Mouse (Mus musculus): ENCODE measurements at regions not wholly inside any gene's neighbourhood (a gene's known extent, or its start where the extent isn't known, plus 50 kb on each side); places are given as distances from the start of the nearest gene placed in this dataset.

DNA sequence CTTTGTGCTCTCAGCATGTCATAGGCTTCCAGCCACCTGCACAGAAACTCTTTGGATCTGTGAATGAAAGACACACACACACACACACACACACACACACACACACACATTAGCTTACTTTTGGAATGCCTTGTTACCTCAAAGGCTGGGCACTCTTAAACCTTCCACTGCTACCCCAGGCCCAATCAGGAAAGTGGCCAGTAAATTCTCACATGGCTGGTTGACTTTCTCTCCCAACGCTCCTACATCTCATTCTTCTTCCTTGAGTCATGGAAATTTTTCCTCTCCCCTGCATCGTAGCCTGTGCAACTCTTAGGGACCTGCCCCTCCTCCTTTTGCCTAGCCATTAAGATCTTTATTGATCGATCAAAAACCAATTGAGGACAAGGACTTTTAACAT, 465.3 kb upstream of the Cpeb2 start:
- no peak for ATAC-seq (replicated peaks)
- H3K9me3 ChIP-seq: no peaks in the 10 kb centered on the region
- H3K27ac ChIP-seq (replicated peaks): no peak overlapping the region
- no peaks in the 10 kb centered on the region for H3K36me3 ChIP-seq
- no peaks in the 10 kb centered on the region for H3K27me3 ChIP-seq
- H3K4me1 ChIP-seq: no peaks in the 10 kb centered on the region
- no peak overlapping the region for H3K9ac ChIP-seq (replicated peaks)
- WGBS: 81% methylated on average over 3 of the region's 3 CpGs
- no peak overlapping the region for H3K4me2 ChIP-seq (replicated peaks)
- no peak overlapping the region for H3K4me3 ChIP-seq

DNA sequence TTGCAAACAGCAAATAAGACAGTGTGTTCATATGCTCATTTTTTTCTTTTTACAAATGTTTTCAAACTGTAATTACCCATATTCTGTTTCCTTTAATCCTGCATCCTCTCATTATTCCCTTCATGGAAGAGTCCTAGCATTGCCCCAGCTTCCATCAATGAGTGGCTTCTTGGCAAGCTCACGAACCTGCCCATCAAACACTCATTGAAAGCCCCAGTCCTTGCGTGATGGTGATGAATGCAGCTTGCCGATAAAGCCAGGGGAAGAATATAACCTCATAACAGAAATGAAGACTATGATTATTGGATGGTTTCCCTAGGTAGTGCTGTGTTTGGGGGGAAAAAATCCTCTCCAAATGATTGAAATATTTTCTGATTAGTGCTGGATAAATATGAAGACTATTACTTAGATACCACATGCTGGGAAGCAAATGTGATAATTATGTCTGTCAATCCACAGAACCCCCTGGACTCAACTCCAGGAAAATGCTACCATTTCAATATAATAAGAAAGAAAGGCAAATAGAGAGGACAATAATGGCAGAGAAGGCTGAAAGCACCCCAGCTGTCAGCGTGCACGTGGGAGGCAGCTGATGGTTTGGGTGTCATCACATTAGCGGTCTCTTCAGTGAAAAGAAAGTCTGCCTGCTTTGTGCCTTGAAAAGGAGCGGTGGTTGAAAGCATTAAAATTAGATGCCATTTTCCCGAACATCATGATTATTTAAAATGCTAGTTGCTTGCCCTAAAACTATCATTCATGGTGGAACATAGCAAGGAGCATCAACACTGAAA, 455.7 kb upstream of the Cpeb2 start:
- 20% methylated on average over 8 of the region's 8 CpGs for WGBS
- Histone ChIP-seq H3K4me3 (no peak overlapping the region), H3K36me3 (no peaks in the 10 kb centered on the region), H3K27me3 (no peaks in the 10 kb centered on the region), H3K27ac (replicated peaks) (peak overlapping the region; percentile 74), H3K9ac (replicated peaks) (0 out of 2 replicates have a peak overlapping the region, but pooled peaks have one; percentile 7), H3K4me1 (peaks cover 9% of the 10 kb centered on the region), H3K4me2 (replicated peaks) (peak overlapping the region; percentile 22), H3K9me3 (no peaks in the 10 kb centered on the region)
- peak; percentile 93 for ATAC-seq (replicated peaks)

DNA sequence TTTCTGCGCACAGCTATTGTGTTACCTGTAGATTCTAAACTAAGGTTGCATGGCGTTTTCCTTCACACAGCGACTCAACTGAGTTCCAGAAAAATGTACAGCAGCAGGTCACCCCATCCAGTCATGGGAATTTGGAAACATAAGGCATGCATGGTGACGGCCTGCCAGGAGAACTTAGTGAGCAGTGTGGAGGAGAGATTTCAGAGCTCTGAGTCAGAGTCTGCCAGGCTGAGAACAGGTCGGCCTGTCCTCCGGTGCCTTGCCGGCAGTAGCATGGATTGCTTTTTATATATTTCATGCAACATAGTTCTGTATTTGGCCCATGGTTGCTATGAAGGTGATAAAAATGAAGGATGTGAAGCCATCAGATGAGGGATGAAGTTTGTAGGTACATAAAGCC, 427.0 kb upstream of the Cpeb2 start:
- H3K36me3 ChIP-seq: no peaks in the 10 kb centered on the region
- no peaks in the 10 kb centered on the region for H3K9me3 ChIP-seq
- H3K4me3 ChIP-seq: no peak overlapping the region
- ATAC-seq (replicated peaks): no peak
- H3K9ac ChIP-seq (replicated peaks): no peak overlapping the region
- no peaks in the 10 kb centered on the region for H3K27me3 ChIP-seq
- no peak overlapping the region for H3K27ac ChIP-seq (replicated peaks)
- H3K4me1 ChIP-seq: no peaks in the 10 kb centered on the region
- H3K4me2 ChIP-seq (replicated peaks): no peak overlapping the region
- 96% methylated on average over 7 of the region's 7 CpGs for WGBS

Data from forebrain, embryonic 15.5 days (tissue).